Mouse (Mus musculus): ENCODE measurements around the gene Ywhaq.

- no peak for TF ChIP-seq CTCF (IDR thresholded peaks at IDR 0.05; ENCODE audit: low read depth, low read length)
- TF ChIP-seq POLR2A (IDR thresholded peaks at IDR 0.05; ENCODE audit: borderline replicate concordance, low read depth, low read length) = no peak
Measured at GRCm38 (mm10) chr12:21362686-21363085, 54.8 kb downstream of the Ywhaq start.
